Mouse (Mus musculus) heart, adult 2 months (tissue): ENCODE measurements around the gene Sash1. TPM values are rescaled to one million over a fixed set of nuclear protein-coding genes. Genes with fewer than 3 reads are reported as not detected.

ENCODE experiments used
- DNase-seq, 2 experiments: peaks; one replicate each; pipeline ENCODE4 v3.0.0; 2021
- H3K27ac ChIP-seq: fragments of 200-600 bp; 2 replicates; pipeline ENCODE4 v1.8.1; 2022
- H3K27me3 ChIP-seq: fragments of 200-500 bp; 2 replicates; pipeline ENCODE4 v1.6.1; 2012; ENCODE audit warnings: mild to moderate bottlenecking, low read length, inconsistent platforms, mixed read lengths; ENCODE audit not compliant: control insufficient read depth, insufficient read depth
- H3K36me3 ChIP-seq: fragments of 200-500 bp; 2 replicates; pipeline ENCODE4 v1.6.1; 2012; ENCODE audit warnings: low read length, inconsistent platforms; ENCODE audit not compliant: control insufficient read depth, insufficient read depth
- H3K4me1 ChIP-seq: fragments of 200-500 bp; 2 replicates; pipeline ENCODE4 v1.6.1; 2011; ENCODE audit warnings: low read length; ENCODE audit not compliant: control insufficient read depth, insufficient read depth
- H3K4me3 ChIP-seq: fragments of 200-600 bp; 2 replicates; pipeline ENCODE4 v1.8.1; 2022
- H3K79me2 ChIP-seq: fragments of 200-500 bp; replicated peaks from 2 replicates; pipeline ENCODE4 v1.6.1; 2012; ENCODE audit warnings: mild to moderate bottlenecking, inconsistent platforms, low read length, moderate library complexity, mixed read lengths; ENCODE audit not compliant: control insufficient read depth, insufficient read depth
- H3K9ac ChIP-seq: fragments of 200-500 bp; 2 replicates; pipeline ENCODE4 v1.6.1; 2012; ENCODE audit warnings: low read depth, mild to moderate bottlenecking, control low read depth, inconsistent platforms, low read length, mixed read lengths
- CTCF ChIP-seq: fragments of 200-600 bp; IDR thresholded peaks from 2 replicates; pipeline ENCODE4 v1.8.1; 2022; ENCODE audit warnings: antibody characterized with exemption, mild to moderate bottlenecking, moderate library complexity
- EP300 ChIP-seq: fragments of 200-500 bp; IDR thresholded peaks from 2 replicates; pipeline ENCODE4 v1.6.1; 2011; ENCODE audit warnings: low read depth, low read length, control low read depth; ENCODE audit not compliant: insufficient read depth
- POLR2A ChIP-seq: fragments of 200-500 bp; IDR thresholded peaks from 2 replicates; pipeline ENCODE4 v1.6.1; 2011; ENCODE audit warnings: mild to moderate bottlenecking, low read depth, low read length, control low read depth; ENCODE audit not compliant: insufficient read depth
- WGBS: fragments of 180-500 bp; shearing (Covaris S2); methylation state at CpG from one replicate; pipeline ENCODE4 v1.1.7; 2018; 5-methylcytosine and 5-hydroxymethylcytosine counted together
- intact Hi-C: fragments of 180-260 bp; cut with DNase I; formaldehyde crosslinking; loops from one replicate; pipeline ENCODE4 v1.15.1; 2025
- polyA plus RNA-seq: library from polyadenylated mRNA; depleted of rRNA; stranded (reverse); fragments of >200 nt; gene quantifications from 2 replicates; pipeline ENCODE4 v1.2.3, GENCODE M21; 2012
- total RNA-seq, 2 experiments: library from RNA; stranded (reverse); gene quantifications; 2 replicates each; pipeline ENCODE4 v1.2.3; 2021

Gene Sash1
- total and polyA plus RNA-seq, 3 experiments, result 10.0 to 32.8 (median 22.1) TPM

- intact Hi-C loops, result no loop called here
- Histone ChIP-seq H3K36me3 (peaks cover 5% of the 10 kb centered on the region), H3K27me3 (no peaks in the 10 kb centered on the region), H3K79me2 (peaks cover 4% of the 10 kb centered on the region), H3K27ac (no peak overlapping the region), H3K9ac (no peak overlapping the region), H3K4me3 (no peak overlapping the region), H3K4me1 (peaks cover 5% of the 10 kb centered on the region)
- TF ChIP-seq CTCF (no peak), EP300 (no peak), POLR2A (no peak)
- WGBS, result 51% methylated on average over 2 of the region's 2 CpGs
- no peak for DNase-seq
Observed at GRCm38 (mm10) chr10:8856942-8857341, 28.9 kb downstream of the Sash1 start.

- Histone ChIP-seq H3K27me3 (no peaks in the 10 kb centered on the region), H3K36me3 (0 out of 2 replicates have a peak, but pooled peaks cover 2% of the 10 kb centered on the region), H3K27ac (no peak overlapping the region), H3K9ac (no peak overlapping the region), H3K79me2 (peaks cover 3% of the 10 kb centered on the region), H3K4me3 (no peak overlapping the region), H3K4me1 (peaks cover 7% of the 10 kb centered on the region)
- 91% methylated on average over 7 of the region's 7 CpGs for WGBS
- intact Hi-C loops, result no loop called here
- DNase-seq, result no peak
- TF ChIP-seq POLR2A, result no peak
Observed at GRCm38 (mm10) chr10:8853326-8853725, 32.5 kb downstream of the Sash1 start.

GRCm38 (mm10) chr10:8851625-8852024, 34.2 kb downstream of the Sash1 start:
- Histone ChIP-seq H3K79me2 (peaks cover 5% of the 10 kb centered on the region), H3K36me3 (peaks cover 2% of the 10 kb centered on the region; the same call in 1 of the 2 replicates), H3K4me1 (peaks cover 6% of the 10 kb centered on the region), H3K27ac (no peak overlapping the region), H3K27me3 (no peaks in the 10 kb centered on the region), H3K4me3 (no peak overlapping the region), H3K9ac (no peak overlapping the region)
- WGBS, result 77% methylated on average over 10 of the region's 10 CpGs
- DNase-seq, result no peak
- intact Hi-C loops, result no loop called here
- TF ChIP-seq EP300 (no peak), POLR2A (no peak), CTCF (no peak)

- Histone ChIP-seq H3K36me3 (peaks cover 14% of the 10 kb centered on the region), H3K4me3 (no peak overlapping the region), H3K4me1 (peaks cover 10% of the 10 kb centered on the region), H3K27me3 (no peaks in the 10 kb centered on the region), H3K9ac (no peak overlapping the region), H3K27ac (no peak overlapping the region), H3K79me2 (peaks cover 10% of the 10 kb centered on the region; the same call in 1 of the 2 replicates)
- DNase-seq, result no peak
- TF ChIP-seq POLR2A, result no peak
- TF ChIP-seq CTCF, result no peak
- TF ChIP-seq EP300, result no peak
- 90% methylated on average over 4 of the region's 4 CpGs for WGBS
- intact Hi-C loops, result no loop called here
Observed at GRCm38 (mm10) chr10:8847974-8848373, 37.9 kb downstream of the Sash1 start.

- TF ChIP-seq EP300 (no peak), POLR2A (no peak), CTCF (no peak)
- intact Hi-C loops, result no loop called here
- peaks cover 10% of the 10 kb centered on the region for H3K4me1 ChIP-seq
- H3K79me2 ChIP-seq, result peaks cover 8% of the 10 kb centered on the region; the same call in 1 of the 2 replicates
- DNase-seq, result no peak
- H3K4me3 ChIP-seq, result no peak overlapping the region
- H3K27ac ChIP-seq, result no peak overlapping the region
- peaks cover 14% of the 10 kb centered on the region for H3K36me3 ChIP-seq
- no peaks in the 10 kb centered on the region for H3K27me3 ChIP-seq
- WGBS, result 88% methylated on average over 10 of the region's 10 CpGs
- H3K9ac ChIP-seq, result no peak overlapping the region
Observed at GRCm38 (mm10) chr10:8846258-8846657, 39.6 kb downstream of the Sash1 start.

- H3K27me3 ChIP-seq, result no peaks in the 10 kb centered on the region
- H3K79me2 ChIP-seq, result peaks cover 8% of the 10 kb centered on the region; the same call in 1 of the 2 replicates
- TF ChIP-seq POLR2A, result no peak
- TF ChIP-seq CTCF, result no peak
- no peak for TF ChIP-seq EP300
- 42% methylated on average over 2 of the region's 2 CpGs for WGBS
- no peak overlapping the region for H3K9ac ChIP-seq
- intact Hi-C loops, result no loop called here
- no peak for DNase-seq
- no peak overlapping the region for H3K4me3 ChIP-seq
- H3K27ac ChIP-seq, result no peak overlapping the region
- H3K36me3 ChIP-seq, result peaks cover 22% of the 10 kb centered on the region
- H3K4me1 ChIP-seq, result peaks cover 9% of the 10 kb centered on the region
Observed at GRCm38 (mm10) chr10:8845230-8845770, 40.6 kb downstream of the Sash1 start.

DNA sequence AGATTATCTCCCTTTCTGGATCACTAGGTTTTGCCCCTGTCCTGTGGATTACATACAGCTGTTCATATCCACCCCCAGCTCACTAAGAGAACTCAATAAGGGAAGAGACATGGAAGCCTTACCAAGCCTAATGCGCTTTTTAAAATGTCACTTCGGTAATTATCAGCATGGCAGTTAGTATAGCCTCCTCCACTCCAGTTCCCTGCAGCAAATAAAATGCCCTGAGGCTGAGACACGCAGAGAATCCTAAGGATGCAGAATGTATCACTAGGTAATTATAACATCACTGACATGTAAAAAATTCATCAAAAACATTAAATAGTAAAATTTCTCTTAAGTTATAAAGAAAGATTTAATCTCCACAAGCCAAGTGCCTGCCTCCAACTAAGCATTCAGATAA, 45.9 kb downstream of the Sash1 start:
- intact Hi-C loops, result loop anchor here (10.0 kb wide), 1 partner anchor 45 kb away; the partner anchor contains the start of gene Sash1
- no peak for TF ChIP-seq EP300
- no peak for TF ChIP-seq CTCF
- TF ChIP-seq POLR2A, result no peak
- Histone ChIP-seq H3K4me3 (no peak overlapping the region), H3K27me3 (no peaks in the 10 kb centered on the region), H3K36me3 (peaks cover 11% of the 10 kb centered on the region; the same call in 1 of the 2 replicates), H3K79me2 (peaks cover 3% of the 10 kb centered on the region; the same call in 1 of the 2 replicates), H3K27ac (no peak overlapping the region), H3K9ac (no peak overlapping the region), H3K4me1 (peaks cover 11% of the 10 kb centered on the region)
- no peak for DNase-seq
- WGBS, result 86% methylated on average over 3 of the region's 3 CpGs
